Mouse (Mus musculus): ENCODE measurements around the gene Senp1. TPM values are rescaled to one million over a fixed set of nuclear protein-coding genes. Genes with fewer than 3 reads are reported as not detected.

The Senp1 gene
- total RNA-seq (2021) (1 to 10 TPM; 9.8 to 10.0 TPM), polyA plus RNA-seq (2012; rRNA removed) (5.3 and 10.1 TPM in 2 replicates)
- long read RNA-seq, partial matches to known transcripts = 1 of 5 reads
- long read RNA-seq, other reads (novel, unspliced or antisense) = 4 of 5 reads

GRCm38 (mm10) chr15:98093121-98094011 lies at the start of gene Senp1:
Gene Senp1, minus strand, starts transcription at chr15:98093744.
- Histone ChIP-seq H3K27me3 (ENCODE audit: control insufficient read depth, insufficient read depth, low read length) (no peaks in the 10 kb centered on the region; the same call in 1 of the 2 replicates), H3K27ac (peak within 1 kb of the TSS; percentile 93), H3K36me3 (ENCODE audit: control insufficient read depth, insufficient read depth, low read length) (peaks cover 4% of the 10 kb centered on the region), H3K79me2 (replicated peaks; ENCODE audit: control insufficient read depth, insufficient read depth, low read length) (no peaks in the 10 kb centered on the region; the same call in 1 of the 2 replicates), H3K4me3 (peak within 1 kb of the TSS; percentile 78), H3K4me1 (ENCODE audit: control insufficient read depth, insufficient read depth, low read length) (peaks cover 6% of the 10 kb centered on the region), H3K9ac (ENCODE audit: low read depth, low read length) (peak within 1 kb of the TSS; percentile 92)
- TF ChIP-seq EP300 (IDR thresholded peaks at IDR 0.05; ENCODE audit: insufficient read depth, low read depth, low read length) (peak; percentile 58; the same call in 1 of the 2 replicates), POLR2A (IDR thresholded peaks at IDR 0.05; ENCODE audit: insufficient read depth, low read depth, low read length) (peak; percentile 90), CTCF (IDR thresholded peaks at IDR 0.05) (no peak)
- under 1% methylated on average over 56 of the region's 58 CpGs for WGBS
- intact Hi-C loops (cut with DNase I) = loop anchor here (2.0 to 10.0 kb wide), 3 partner anchors 15 to 301 kb away; no protein-coding TSS in a partner anchor
- DNase-seq = peak; percentile 93 to 94

- H3K4me3 ChIP-seq = no peak overlapping the region
- H3K4me1 ChIP-seq (ENCODE audit: control insufficient read depth, insufficient read depth, low read length) = peaks cover 1% of the 10 kb centered on the region; the same call in 1 of the 2 replicates
- 74% methylated on average over 10 of the region's 10 CpGs for WGBS
- no peaks in the 10 kb centered on the region for H3K27me3 ChIP-seq (ENCODE audit: control insufficient read depth, insufficient read depth, low read length)
- H3K27ac ChIP-seq = no peak overlapping the region
- TF ChIP-seq EP300 (IDR thresholded peaks at IDR 0.05; ENCODE audit: insufficient read depth, low read depth, low read length) (no peak), POLR2A (IDR thresholded peaks at IDR 0.05; ENCODE audit: insufficient read depth, low read depth, low read length) (no peak), CTCF (IDR thresholded peaks at IDR 0.05) (no peak)
- H3K9ac ChIP-seq (ENCODE audit: low read depth, low read length) = no peak overlapping the region
- H3K36me3 ChIP-seq (ENCODE audit: control insufficient read depth, insufficient read depth, low read length) = peaks cover 20% of the 10 kb centered on the region
- intact Hi-C loops (cut with DNase I) = no loop called here
- H3K79me2 ChIP-seq (replicated peaks; ENCODE audit: control insufficient read depth, insufficient read depth, low read length) = peaks cover 2% of the 10 kb centered on the region; the same call in 1 of the 2 replicates
- DNase-seq = no peak
These were observed 49.0 kb upstream of the Senp1 start for GRCm38 (mm10) chr15:98142515-98142914.

GRCm38 (mm10) chr15:98140809-98141208 lies 47.3 kb upstream of the Senp1 start:
- H3K79me2 ChIP-seq (replicated peaks; ENCODE audit: control insufficient read depth, insufficient read depth, low read length) = peaks cover 2% of the 10 kb centered on the region; the same call in 1 of the 2 replicates
- peaks cover 20% of the 10 kb centered on the region for H3K36me3 ChIP-seq (ENCODE audit: control insufficient read depth, insufficient read depth, low read length)
- H3K4me1 ChIP-seq (ENCODE audit: control insufficient read depth, insufficient read depth, low read length) = peaks cover under 1% of the 10 kb centered on the region; the same call in 1 of the 2 replicates
- no peak overlapping the region for H3K4me3 ChIP-seq
- H3K27me3 ChIP-seq (ENCODE audit: control insufficient read depth, insufficient read depth, low read length) = no peaks in the 10 kb centered on the region
- no peak for DNase-seq
- H3K9ac ChIP-seq (ENCODE audit: low read depth, low read length) = no peak overlapping the region
- intact Hi-C loops (cut with DNase I) = no loop called here
- TF ChIP-seq CTCF (IDR thresholded peaks at IDR 0.05) = no peak
- no peak for TF ChIP-seq POLR2A (IDR thresholded peaks at IDR 0.05; ENCODE audit: insufficient read depth, low read depth, low read length)
- no peak for TF ChIP-seq EP300 (IDR thresholded peaks at IDR 0.05; ENCODE audit: insufficient read depth, low read depth, low read length)
- no peak overlapping the region for H3K27ac ChIP-seq
- 76% methylated on average over 5 of the region's 5 CpGs for WGBS

DNA sequence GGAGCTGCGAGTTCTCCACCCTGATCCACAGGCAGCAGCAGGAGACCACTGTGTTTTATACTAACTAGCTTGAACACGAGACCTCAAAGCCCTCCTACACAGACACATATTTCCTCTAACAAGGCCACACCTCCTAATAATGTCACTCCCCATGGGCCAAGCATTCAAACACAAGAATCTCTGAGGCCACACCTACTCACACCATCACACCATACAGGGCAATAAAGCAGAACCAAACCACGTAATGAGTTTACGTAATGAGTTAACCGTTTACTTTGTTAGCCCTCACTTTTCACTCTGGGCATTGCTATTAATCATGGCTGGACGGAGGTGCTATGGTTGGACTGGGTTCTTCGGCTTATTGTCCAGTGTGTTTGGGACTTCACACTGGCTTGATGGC lies 46.2 kb upstream of the Senp1 start:
- TF ChIP-seq CTCF (IDR thresholded peaks at IDR 0.05) = no peak
- no peak for TF ChIP-seq POLR2A (IDR thresholded peaks at IDR 0.05; ENCODE audit: insufficient read depth, low read depth, low read length)
- TF ChIP-seq EP300 (IDR thresholded peaks at IDR 0.05; ENCODE audit: insufficient read depth, low read depth, low read length) = no peak
- no peak for DNase-seq
- WGBS = 77% methylated on average over 7 of the region's 7 CpGs
- no peaks in the 10 kb centered on the region for H3K4me1 ChIP-seq (ENCODE audit: control insufficient read depth, insufficient read depth, low read length)
- peaks cover 20% of the 10 kb centered on the region for H3K36me3 ChIP-seq (ENCODE audit: control insufficient read depth, insufficient read depth, low read length)
- H3K27me3 ChIP-seq (ENCODE audit: control insufficient read depth, insufficient read depth, low read length) = no peaks in the 10 kb centered on the region
- H3K27ac ChIP-seq = no peak overlapping the region
- 0 out of 2 replicates have a peak, but pooled peaks cover 2% of the 10 kb centered on the region for H3K79me2 ChIP-seq (replicated peaks; ENCODE audit: control insufficient read depth, insufficient read depth, low read length)
- intact Hi-C loops (cut with DNase I) = no loop called here
- no peak overlapping the region for H3K4me3 ChIP-seq
- no peak overlapping the region for H3K9ac ChIP-seq (ENCODE audit: low read depth, low read length)

DNA sequence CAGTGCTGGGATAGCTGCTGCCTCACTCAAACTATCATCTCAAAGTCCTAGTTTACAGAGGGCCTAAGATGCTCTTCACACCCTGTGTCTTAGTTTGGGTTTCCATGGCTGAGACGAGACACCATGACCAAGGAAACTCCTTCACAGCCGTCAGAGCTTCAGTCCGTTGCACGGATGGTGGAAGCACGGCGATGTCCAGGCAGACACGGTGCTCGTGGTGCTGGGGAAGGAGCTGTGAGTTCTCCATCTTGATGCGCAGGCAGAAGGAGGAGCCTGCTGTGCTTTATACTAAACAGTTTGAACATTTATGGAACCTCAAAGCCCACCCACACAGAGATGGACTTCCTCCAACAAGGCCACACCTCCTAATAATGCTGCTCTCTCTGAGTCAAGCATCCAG lies 43.3 kb upstream of the Senp1 start:
- Histone ChIP-seq H3K4me3 (no peak overlapping the region), H3K27ac (no peak overlapping the region), H3K9ac (ENCODE audit: low read depth, low read length) (no peak overlapping the region), H3K27me3 (ENCODE audit: control insufficient read depth, insufficient read depth, low read length) (no peaks in the 10 kb centered on the region), H3K79me2 (replicated peaks; ENCODE audit: control insufficient read depth, insufficient read depth, low read length) (no peaks in the 10 kb centered on the region), H3K4me1 (ENCODE audit: control insufficient read depth, insufficient read depth, low read length) (peaks cover 4% of the 10 kb centered on the region; the same call in 1 of the 2 replicates), H3K36me3 (ENCODE audit: control insufficient read depth, insufficient read depth, low read length) (peaks cover 23% of the 10 kb centered on the region)
- no peak for DNase-seq
- TF ChIP-seq CTCF (IDR thresholded peaks at IDR 0.05) (no peak), EP300 (IDR thresholded peaks at IDR 0.05; ENCODE audit: insufficient read depth, low read depth, low read length) (no peak), POLR2A (IDR thresholded peaks at IDR 0.05; ENCODE audit: insufficient read depth, low read depth, low read length) (no peak)
- 87% methylated on average over 9 of the region's 9 CpGs for WGBS
- intact Hi-C loops (cut with DNase I) = no loop called here

All from heart, adult 2 months (tissue).